Mouse (Mus musculus) cerebellum, postnatal 14 days (tissue): ENCODE measurements at regions not wholly inside any gene's neighbourhood (a gene's known extent, or its start where the extent isn't known, plus 50 kb on each side); places are given as distances from the start of the nearest gene placed in this dataset.
"Not testable (repeated sequence)": the region's sequence is repeated elsewhere in the genome, so short reads cannot be mapped to it uniquely, and the experiment has no call there.

Experiments
- DNase-seq, 2 experiments: peaks; one replicate each; pipeline ENCODE4 v3.0.0; 2021; ENCODE audit warnings: mixed read lengths in 2 of 2

DNA sequence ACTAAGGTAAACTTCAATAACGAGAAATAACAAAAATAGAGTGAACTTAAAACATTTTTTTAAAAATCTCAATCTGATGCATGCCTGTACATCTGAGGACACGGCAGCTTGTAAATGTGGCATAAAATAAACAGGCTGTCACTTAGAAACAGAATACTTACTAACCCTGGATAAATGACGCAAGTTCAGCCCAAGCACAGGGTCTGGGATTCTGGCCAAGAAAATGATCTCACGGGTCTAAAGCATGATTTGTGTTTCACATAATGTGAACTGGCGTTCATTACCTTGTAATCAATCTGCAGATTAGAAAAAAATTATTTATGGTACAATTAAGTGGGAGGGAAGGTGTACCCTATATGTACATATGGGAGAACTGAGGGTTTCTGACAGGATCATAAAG lies 512.1 kb upstream of the Vrk2 start:
- DNase-seq = peak in 1 of 2 experiments; percentile 0

DNA sequence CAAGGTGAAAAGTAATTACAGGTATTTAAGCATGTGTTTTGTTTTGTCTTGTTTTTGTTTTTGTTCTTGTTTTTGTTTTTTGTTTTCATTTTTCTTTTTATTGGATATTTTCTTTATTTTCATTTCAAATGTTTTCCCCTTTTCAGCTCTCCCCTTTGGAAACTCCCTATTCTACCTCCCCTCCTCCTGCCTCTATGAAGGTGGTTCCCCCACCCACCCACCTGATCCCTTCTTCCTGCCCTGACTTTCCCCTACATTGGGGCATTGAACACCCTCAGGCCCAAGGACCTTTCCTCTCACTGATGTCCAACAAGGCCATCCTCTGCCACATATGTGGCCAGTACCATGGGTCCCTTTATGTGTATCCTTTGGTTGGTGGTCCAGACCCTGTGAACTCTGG lies 509.1 kb upstream of the Vrk2 start:
- no peak for DNase-seq

DNA sequence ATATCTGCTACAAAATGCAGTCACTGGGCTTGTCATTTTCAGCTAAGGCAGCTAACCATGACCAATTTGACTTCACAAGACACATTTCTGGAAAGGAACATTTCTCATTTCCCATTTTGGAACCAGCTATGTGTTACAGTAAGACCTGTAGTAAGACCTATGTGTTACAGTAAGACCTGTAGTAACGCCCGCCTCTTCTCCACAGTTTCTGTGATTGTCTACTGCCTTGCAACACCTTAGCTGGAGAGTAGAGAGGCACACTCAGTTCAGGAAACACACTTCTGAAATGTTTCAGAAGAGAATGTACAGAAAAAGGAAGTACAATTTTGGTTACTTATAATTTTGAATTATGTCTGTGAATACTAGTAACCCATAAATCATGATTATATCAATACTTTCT lies 508.2 kb upstream of the Vrk2 start:
- DNase-seq = no peak

DNA sequence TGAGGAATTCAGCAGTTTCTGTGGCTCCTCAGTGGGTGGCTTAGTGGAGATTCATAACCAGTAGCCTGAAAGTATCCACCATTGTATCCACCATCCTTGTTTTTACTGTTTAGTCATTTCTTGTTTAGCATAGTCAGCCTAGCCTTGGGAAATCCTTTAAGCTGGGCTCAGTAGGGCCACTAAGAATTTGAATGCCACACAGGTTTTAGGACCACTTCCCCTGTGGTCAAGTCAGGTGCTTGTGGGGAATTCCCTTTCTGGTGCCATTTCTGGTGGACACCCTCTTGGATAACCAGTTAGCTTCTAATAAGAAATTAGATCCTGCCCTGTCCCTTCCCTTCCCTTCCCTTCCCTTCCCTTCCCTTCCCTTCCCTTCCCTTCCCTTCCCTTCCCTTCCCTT lies 502.8 kb upstream of the Vrk2 start:
- no peak for DNase-seq

DNA sequence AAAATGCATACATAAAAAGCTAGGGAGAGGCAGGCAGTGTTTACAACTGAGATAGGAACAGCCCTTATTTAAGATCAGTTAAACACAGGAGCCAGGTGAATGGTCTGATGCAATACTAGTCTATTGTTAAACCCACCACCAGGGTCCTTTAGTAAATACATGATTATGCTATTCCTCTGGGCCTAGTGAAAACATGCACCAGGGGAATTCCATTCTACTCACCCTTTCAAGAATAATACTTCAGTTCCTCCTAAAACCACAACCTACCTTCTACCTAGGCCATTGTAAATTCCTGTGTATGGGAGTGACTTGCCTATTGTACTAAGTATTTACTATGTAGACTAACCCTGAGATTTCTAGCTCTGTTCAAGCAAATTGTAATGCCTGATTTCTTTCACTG lies 501.7 kb upstream of the Vrk2 start:
- DNase-seq = not testable (repeated sequence)

DNA sequence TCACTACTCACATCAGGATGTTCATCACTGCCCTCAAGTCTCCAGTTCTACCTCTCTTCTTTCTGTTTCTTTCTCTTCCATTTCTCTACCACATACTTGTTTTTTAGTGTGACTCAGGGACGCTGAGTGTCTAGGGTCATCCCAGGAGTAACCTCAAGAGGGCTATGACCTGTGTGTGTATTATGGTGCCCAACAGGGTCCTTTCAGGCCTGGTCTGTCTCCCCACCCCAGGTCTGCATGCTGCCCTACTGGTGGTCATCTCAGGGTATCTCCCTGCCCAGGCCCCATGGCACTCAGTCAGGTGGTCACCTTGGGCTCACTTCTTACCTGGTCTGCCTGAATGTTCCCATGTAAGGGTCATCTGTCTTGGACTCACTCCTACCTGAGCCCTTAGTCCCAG lies 492.7 kb upstream of the Vrk2 start:
- no peak for DNase-seq

DNA sequence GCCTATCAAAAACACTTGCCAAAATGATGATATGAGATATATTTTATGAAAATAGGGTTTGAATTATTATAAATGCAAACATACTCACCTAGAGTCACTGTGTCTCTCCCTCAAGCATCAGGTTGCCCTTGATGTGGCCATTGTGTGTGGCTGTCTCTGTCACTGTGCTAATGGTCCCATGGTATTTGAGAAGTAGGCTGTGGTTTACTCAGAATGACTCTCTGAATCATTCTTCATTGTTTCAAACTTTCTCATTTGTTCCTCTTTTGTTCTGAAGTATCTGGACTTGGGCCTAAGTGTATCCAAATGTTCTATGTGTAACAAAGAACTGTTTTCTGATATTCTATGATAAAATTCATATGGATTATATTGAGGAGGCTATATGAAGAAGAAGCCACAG lies 487.4 kb upstream of the Vrk2 start:
- no peak for DNase-seq

DNA sequence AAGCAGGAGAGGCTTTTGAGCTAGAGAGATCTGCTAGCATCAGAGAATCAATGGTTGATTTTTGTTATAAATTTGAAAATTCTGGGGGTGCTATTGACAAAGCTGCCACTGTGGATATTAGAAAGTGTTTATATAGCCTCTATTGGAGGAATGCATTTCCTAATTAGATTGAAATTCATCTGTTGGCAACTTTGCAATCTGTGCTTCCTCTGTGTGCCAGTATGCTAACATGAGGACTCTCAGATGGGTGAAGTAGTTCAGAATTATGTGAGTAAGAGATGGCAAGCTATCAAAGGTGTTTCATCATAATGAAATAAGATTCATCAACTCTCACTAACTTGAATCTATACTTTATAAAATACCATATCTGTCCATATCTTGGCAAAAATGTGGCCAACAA lies 476.6 kb upstream of the Vrk2 start:
- DNase-seq = no peak

DNA sequence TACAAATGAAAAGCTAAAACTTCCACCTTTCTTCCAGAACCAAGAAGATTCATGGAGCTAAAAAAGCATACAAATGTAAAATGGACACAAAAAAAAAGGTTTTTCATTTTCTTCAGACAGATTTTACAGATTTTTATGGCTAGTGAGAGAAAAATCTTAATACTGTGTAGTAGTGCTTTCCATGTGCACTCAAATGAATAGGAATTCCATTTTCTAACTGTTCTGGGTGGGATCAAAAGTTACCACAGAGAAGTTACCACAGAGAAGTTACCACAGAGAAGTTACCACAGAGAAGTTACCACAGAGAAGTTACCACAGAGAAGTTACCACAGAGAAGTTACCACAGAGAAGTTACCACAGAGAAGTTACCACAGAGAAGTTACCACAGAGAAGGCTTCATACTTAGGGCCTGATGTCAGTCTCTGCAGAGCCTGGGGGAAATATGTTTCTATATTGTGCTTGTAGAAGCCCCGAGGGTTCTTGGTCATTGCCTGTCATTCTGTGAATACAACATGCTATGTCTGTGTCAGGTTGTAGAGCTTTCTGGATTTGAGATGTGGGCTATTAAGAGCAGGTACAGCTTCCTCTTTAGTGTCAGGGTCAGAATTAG lies 433.5 kb upstream of the Vrk2 start:
- no peak for DNase-seq

DNA sequence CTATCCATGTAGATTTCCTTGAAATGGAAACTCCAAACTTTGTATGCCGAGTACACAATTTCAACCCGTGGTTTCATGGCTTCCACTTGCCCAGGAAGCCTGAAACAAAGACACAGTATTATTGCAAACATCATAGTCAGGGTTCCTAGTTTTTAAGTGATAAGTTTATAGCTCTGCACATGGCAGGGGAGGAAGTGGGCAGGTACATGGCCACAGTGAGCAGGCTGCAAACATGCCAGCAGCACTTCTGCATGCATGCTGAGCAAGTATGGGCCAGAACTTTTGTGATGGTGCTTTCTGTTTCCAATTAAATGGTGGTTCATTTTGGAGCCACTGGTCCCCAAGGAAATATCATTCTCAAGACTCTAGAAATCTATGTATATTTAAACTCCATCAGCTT lies 431.7 kb upstream of the Vrk2 start:
- DNase-seq = no peak

DNA sequence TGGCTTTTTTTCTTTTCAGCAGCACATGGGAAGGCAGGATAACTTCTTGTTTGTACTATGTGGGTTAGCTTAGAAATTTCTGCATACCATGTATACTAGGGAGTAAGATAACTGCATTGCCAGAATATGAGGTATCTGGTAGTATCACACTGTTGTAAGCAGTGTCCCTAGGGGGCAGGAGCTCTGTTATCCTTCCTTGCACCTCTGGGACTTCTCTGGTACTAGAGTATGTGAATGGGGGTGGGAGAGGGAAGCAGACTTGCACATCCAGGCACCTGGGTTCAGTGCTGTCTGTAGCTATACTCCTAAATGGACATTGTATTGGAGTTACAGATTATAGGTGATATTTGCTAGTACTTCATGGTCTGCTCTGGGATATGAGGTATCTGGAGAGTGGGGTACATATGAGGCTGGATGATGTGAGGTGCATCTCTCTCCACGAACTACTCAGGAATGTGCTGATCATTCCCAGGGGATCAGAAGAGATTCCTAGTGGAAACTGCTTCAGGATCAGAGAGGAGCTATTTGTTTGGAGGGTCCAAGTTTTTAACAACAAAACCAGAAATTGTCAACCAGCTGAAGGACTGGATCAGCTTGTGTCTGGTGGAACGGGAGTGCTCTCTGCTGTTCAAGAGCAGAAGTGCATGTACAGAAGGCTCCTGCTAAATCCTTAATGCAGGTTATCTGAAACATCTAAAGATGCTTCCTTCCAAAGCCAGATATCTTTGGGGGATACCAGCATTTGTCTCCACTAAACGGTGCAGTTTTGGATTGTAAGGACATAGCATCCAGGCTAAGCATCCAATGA lies 402.7 kb upstream of the Vrk2 start:
- DNase-seq = peak; percentile 41 to 50

DNA sequence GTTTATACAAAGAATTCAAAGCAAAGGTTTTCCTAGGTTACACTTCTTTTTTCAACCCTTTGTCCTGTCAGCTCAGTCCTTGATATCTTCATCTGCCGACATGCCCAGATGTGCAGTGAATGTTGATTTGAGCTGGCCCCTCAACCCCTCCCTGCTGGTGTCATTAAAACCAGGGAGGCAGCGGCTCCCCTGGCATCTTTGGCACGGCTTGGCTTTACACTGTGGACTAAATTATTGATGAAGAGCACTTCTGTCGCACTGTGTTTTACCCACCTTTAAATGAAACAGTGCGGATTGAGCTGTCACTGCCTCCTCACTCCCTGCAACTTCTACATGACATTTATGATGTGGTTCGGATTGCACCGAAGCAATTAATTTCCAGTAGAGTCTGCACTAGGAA lies 387.4 kb upstream of the Vrk2 start:
- no peak for DNase-seq

DNA sequence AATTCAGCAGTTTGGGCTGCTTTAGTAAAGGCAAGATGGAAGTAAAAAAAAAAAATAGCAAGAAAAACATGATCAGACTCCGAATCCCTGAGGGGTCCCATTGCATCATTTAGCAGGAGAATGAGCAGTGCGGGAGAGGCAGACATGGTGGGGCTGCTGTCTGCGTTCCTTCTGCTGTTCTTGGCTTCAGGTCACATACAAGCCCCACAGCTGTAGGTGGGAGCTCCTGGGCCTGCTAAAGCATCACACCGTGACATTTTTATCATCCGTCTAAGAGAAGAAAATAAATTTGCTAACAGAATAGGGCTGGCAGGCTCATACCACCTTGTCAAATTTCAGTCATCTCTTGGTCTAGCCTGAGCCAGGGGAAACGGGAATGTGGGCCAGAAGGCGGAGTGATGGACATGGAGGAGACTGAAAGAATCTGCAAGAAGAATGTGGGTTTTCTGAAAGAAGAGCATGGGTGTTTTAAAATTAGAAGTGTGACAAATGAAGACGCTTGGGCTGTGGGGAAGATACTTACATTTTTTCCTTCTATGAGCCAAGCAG lies 378.8 kb upstream of the Vrk2 start:
- no peak for DNase-seq

DNA sequence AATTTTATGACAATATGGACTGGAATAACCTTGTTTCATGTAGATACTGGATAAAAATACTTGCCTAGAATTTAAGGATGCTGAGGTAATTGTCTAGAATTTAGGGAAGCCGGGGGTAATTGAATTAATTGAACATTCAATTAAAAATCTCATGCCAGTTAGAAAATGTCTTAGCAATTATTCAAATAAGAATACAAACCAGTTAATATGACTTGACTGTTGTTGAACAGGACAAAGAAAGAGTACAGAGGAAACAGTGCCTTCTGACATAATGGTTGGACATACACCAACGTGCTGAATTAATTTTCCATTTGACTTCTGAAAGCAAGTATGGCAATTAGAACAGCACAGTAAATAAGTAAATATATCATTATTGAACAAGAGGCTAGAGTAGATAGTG lies 377.4 kb upstream of the Vrk2 start:
- no peak for DNase-seq

DNA sequence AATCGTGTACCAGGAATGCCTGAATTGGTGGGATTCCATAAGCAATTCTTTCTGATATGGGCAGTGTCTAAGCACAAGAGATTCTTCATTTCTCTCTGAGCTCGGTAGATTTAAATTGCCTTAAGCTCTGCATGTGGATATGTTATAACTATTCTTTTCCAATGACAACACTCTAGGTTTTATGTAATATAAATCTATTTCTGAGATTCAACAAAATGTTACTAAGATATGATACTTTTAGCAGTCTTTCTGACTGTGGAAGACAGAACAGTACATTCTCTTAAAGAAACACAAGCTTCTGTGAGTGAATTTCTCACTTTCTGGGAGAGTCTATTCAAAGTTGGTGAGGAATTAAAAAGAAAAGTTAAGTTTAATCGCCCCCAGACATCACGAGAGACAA lies 373.6 kb upstream of the Vrk2 start:
- DNase-seq = no peak

DNA sequence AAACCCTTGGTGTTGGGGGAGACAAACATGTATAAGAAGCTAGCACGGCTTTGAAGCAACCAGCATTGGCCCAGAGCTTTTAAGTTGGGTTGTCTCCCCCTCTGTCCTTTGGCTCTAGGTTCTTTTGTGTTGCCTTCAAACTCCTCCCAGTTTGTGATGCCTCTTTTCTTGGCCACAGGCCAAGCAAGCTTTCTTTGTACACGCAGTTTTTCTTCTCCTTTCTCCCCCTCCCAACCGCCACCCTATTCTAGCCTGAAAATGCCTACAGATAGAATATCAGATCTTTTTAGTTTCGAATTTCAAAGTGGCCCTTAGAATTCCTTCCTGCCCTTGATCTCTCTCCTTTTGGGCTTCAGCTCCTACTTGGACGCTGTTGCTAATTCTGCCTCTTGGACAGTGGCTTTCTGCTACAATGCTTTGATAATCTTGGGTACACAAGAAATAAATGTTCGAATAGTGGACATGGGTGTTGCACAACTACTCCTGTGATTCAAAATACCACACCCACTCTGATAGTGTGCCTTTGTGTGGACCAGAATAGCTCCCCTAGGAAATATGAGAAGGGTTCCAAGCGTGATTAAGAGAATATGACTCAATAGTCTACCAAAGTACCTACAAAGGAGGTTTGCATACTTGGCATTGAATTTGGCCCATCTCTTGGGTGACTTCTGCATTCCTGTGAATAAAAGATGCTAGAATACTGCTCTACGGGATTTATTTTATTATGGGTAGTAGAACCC lies 369.3 kb upstream of the Vrk2 start:
- peak; percentile 7 to 10 for DNase-seq

DNA sequence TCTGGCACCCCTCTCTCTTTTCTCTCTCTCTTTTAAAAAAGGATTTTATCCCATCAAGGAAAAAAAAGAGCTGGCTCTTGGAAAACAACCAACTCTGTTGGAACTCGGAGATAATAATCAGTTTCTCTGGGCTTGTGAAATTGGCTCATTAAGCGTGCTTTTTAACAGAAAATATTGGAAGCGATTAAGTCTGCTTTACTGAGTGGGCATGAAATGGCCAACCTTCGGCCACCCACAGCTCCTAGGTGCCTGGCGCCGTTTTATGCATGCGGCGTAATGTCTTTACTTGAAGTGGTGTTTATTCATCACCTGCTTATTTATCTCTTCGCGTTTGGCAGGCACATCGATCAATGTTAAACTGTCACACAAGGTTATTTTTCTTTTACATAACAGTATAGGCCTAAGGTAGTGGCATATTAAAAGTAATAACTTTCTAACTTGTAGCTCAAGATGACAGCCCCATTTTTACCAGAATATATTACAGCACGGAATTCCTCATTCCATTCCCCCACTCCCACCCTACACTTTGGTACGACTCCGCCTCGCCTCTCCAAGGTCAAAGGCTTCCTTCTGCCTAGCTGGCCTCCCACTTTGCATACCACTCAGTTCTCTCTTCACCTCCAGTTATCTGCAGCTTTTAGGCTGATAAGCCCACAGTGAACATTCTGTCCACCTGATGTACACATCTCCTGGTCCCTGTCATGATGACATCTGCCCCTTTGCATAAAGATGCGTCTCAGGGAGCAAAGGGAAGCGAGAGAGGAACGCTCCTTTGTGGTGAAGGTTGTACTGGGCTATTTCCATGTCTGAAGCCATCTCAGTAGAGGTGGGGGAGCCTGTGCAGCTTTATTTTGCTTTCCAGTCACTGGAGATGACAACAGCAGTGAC lies 368.5 kb upstream of the Vrk2 start:
- DNase-seq = peak; percentile 11 to 18

DNA sequence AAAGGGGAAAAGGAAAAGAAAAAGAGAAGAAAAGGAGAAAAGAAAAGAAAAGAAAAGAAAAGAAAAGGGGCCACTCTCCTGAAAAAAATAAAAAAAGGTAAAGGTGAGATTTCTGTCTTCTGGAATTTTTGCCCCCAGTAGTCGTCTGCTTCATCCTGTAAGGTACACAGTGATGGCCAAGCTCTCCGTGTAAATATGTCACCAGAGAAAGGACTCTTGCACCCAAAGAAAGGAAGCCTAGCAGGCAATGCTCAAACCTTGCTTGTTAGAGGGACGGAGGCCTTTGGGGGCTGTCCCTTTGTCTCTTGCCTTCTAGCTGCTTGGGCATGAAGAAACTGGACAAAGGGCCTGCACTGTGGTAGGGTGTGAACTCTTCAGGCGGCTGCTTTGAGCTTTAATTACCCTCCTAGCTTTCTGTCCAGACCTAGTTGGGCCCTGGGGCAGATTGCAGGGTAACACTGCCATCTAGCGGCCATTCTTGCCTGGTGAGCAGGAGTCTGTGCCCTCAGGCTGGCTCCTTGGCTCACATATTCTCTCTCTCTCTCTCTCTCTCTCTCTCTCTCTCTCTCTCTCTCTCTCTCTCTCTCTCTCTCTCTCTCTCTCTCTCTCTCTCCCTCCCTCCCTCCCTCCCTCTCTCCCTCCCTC lies 367.7 kb upstream of the Vrk2 start:
- peak; percentile 96 to 97 for DNase-seq

DNA sequence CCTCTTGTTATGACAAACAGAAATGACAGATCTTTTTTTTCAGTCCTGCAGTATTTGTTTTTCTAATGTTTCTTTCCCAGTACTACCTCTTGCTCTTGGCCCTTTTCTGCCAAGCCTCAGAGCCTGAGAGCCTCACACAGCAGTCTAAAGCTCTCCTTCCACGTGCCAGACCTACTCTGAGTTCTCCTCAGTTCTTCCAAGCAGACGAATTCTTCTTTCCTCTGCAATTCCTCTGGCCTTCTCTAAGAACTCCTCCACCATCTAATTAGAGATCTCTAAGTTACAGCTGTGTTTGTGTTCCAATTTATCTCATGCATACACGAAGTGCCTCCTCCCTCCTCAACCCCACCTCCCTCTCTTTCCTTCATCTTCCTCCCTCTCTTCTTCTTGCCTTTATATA lies 362.4 kb upstream of the Vrk2 start:
- no peak for DNase-seq

DNA sequence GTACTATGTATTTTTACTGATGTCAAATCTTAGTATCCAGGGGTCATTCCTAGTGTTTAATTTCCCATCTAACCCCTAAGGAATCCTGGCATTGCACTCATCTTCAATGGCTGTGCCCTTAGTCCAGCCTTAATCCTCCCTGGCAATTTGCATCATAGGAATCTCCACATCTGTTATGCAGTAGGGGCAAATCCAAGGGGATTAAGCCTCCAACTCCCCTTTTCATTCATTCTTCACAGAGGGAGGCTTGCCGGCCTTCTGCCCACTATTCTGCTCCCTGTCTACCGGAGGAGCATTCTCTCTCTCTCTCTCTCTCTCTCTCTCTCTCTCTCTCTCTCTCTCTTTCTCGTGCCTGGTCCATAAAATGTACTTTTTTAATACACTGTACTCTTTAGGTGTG lies 338.0 kb upstream of the Vrk2 start:
- no peak for DNase-seq

DNA sequence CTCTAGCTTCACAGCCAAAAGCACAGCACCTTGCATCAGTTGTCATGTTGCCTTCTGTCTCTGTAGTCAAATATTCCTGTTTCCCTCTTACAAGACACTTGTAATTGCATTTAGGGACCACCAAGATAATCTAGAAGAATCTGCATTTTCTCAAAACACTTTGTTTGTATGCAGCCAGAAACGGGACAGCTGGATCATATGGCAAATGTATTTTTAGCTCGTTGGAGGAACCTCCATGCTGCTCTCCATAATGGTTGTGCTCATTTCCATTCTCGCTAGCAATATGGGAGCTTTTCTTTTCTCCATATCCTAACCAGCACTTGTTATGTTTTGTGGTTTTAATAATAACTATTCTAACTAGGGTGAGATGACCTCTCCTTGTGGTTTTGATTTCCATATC lies 313.3 kb upstream of the Vrk2 start:
- DNase-seq = no peak

DNA sequence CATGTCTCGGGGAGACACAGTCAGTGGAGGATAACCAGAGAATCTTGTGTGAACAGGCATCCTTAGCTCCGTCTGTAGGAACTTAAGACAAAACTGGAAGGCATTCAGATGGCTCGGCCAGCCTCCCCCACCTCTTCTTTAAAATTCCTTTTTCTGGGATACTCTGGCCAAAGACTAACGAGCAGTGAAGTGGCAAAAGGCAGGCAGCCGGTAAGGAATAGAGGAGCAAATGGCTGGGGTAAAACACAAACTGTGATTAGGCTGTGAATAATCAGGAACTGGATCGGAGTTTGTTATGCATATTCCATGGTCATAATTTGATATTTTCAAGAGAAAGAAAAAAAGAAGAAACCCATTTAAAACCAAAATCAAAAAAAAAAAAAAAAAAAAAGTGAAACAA lies 287.8 kb upstream of the Vrk2 start:
- no peak for DNase-seq
